In genomic region chr2:152817596-152818291, GRCm38 (mm10) we compare ENCODE assay signal across 7 mouse cellular contexts. TPM values are rescaled to one million over a fixed set of nuclear protein-coding genes. Genes with fewer than 3 reads are reported as not detected.
DNase-seq lines count a peak whose midpoint lies in the region; ATAC-seq and TF ChIP-seq lines count a peak whose summit lies in the region.

No protein-coding gene starts in this region.

- H3K4me2 ChIP-seq in midbrain, embryonic 12.5 days (replicated peaks): no peak overlapping the region

- peaks cover 66% of the 10 kb centered on the region for H3K4me1 ChIP-seq in cerebellum, adult 2 months (ENCODE audit: control insufficient read depth, insufficient read depth, low read length)
- H3K4me1 ChIP-seq in midbrain, embryonic 12.5 days: peaks cover 42% of the 10 kb centered on the region

- no peaks in the 10 kb centered on the region for H3K27me3 ChIP-seq in cerebellum, adult 2 months (ENCODE audit: control insufficient read depth, insufficient read depth, low read length)
- no peaks in the 10 kb centered on the region for H3K27me3 ChIP-seq in midbrain, embryonic 12.5 days

- DNase-seq in right cerebral cortex, postnatal 4 days: peak; percentile 53
- DNase-seq in right cerebral cortex, postnatal 36 days (ENCODE audit: low spot score in 2 of 2): no peak
- peak; percentile 92 to 96 for DNase-seq in cerebellum, adult 2 months
- peak; percentile 62 to 76 for DNase-seq in heart, adult 18-20 months
- peak; percentile 63 for DNase-seq in kidney, adult 9 months
- DNase-seq in right cerebral cortex, postnatal 25 days: no peak

- H3K36me3 ChIP-seq in midbrain, embryonic 12.5 days: peaks cover 40% of the 10 kb centered on the region

- peak overlapping the region; percentile 93 for H3K27ac ChIP-seq in cerebellum, adult 2 months (ENCODE audit: insufficient read depth, low read length)
- H3K27ac ChIP-seq in midbrain, embryonic 12.5 days (replicated peaks): peak overlapping the region; percentile 39; the same call in 1 of the 2 replicates

- peak overlapping the region; percentile 5 for H3K4me3 ChIP-seq in cerebellum, adult 2 months (replicated peaks; ENCODE audit: insufficient read depth, low read depth, low read length)
- H3K4me3 ChIP-seq in midbrain, embryonic 12.5 days: no peak overlapping the region

- no peaks in the 10 kb centered on the region for H3K9me3 ChIP-seq in midbrain, embryonic 12.5 days

- no peak for ATAC-seq in midbrain, embryonic 12.5 days (ENCODE audit: low FRiP score, low read depth)

- WGBS in cerebellum, adult 2 months: 5% methylated on average over 6 of the region's 6 CpGs
- 75% methylated on average over 6 of the region's 6 CpGs for WGBS in midbrain, embryonic 12.5 days

- no peak overlapping the region for H3K9ac ChIP-seq in midbrain, embryonic 12.5 days (replicated peaks)

- 0 out of 2 replicates have a peak, but pooled peaks have one; percentile 1 for TF ChIP-seq CTCF in cerebellum, adult 2 months (IDR thresholded peaks at IDR 0.05; ENCODE audit: borderline replicate concordance, insufficient read depth, low read depth, low read length)

- no peak for TF ChIP-seq POLR2A in cerebellum, adult 2 months (IDR thresholded peaks at IDR 0.05; ENCODE audit: borderline replicate concordance, insufficient read depth, low read length)

RNA-seq across cellular contexts. Expression of gene Bcl2l1, which starts 13.8 kb away (rescaled TPM):
- 141 and 142 TPM in 2 replicates for polyA plus RNA-seq in cerebellum, adult 2 months (2012; rRNA removed)
- total RNA-seq in heart, adult 18-20 months (2021): 100 to 1,000 TPM in 1 of 2 experiments, 10 to 100 TPM in 1; 77.8 to 111 TPM
- polyA plus RNA-seq in midbrain, embryonic 12.5 days (2016; fragmentation: Nextera tagmentation; extraction: Ambion mirVana): 156 and 168 TPM in 2 replicates

RNA-seq across cellular contexts. Expression of gene Tpx2, which starts 30.0 kb away (rescaled TPM):
- polyA plus RNA-seq in cerebellum, adult 2 months (2012; rRNA removed): 1.2 TPM in 2 replicates
- 1 to 10 TPM in 1 of 2 experiments, under 1 TPM in 1; 0.90 to 1.0 TPM for total RNA-seq in heart, adult 18-20 months (2021)
- 109 and 113 TPM in 2 replicates for polyA plus RNA-seq in midbrain, embryonic 12.5 days (2016; fragmentation: Nextera tagmentation; extraction: Ambion mirVana)

Comparison
In these comparisons a context has a peak if more than half of its experiments do, and no peak if none do; other contexts are left out.
1. DNase-seq: peak in right cerebral cortex, postnatal 4 days (single experiment), cerebellum, adult 2 months (2 of 2), heart, adult 18-20 months (2 of 2) and kidney, adult 9 months (single experiment); none in right cerebral cortex, postnatal 36 days (0 of 2) and right cerebral cortex, postnatal 25 days (single experiment).
2. RNA of gene Tpx2, which starts 30.0 kb away (polyA plus RNA-seq): 109 to 113 TPM in midbrain, embryonic 12.5 days; 1.2 TPM in cerebellum, adult 2 months; every median in the first group is over 10 times any median in the second.